Mouse (Mus musculus): Measurements from ENCODE around the gene Pglyrp2. TPM values are rescaled to one million over a fixed set of nuclear protein-coding genes. Genes with fewer than 3 reads are reported as not detected.
A peak's percentile ranks its signal among the peaks of the same experiment; 100 is the strongest.

Pglyrp2 gene
- polyA plus RNA-seq, 1 experiment from 2014 or later = 0.30 TPM

DNA sequence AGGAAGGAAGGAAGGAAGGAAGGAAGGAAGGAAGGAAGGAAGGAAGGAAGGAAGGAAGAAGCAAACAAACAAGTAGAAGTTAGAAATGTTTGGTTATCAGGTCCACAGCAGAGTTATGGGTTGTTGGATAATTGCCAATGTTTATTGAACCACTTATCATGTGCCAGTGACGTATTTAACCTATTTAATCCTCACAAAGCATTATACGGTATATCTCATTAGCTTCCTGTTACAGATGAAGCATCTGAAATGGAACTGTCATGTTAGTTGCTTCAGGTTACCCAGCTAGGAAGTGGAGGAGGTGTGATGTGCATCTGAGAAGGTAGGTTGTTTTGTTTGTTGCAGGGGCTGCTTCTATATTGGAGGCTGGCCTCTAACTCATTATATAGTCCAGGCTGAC lies 4.0 kb downstream of the Pglyrp2 start:
- no peaks in the 10 kb centered on the region for H3K4me1 ChIP-seq (replicated peaks; ENCODE audit: control insufficient read depth, insufficient read depth, low read length)
- peaks cover 22% of the 10 kb centered on the region for H3K27me3 ChIP-seq (replicated peaks; ENCODE audit: control insufficient read depth, insufficient read depth, low read length)
- H3K9ac ChIP-seq (ENCODE audit: low read length) = no peak overlapping the region
- H3K36me3 ChIP-seq (ENCODE audit: control insufficient read depth, insufficient read depth, low read length) = no peaks in the 10 kb centered on the region
- no peak overlapping the region for H3K4me2 ChIP-seq (ENCODE audit: low read length)
- no peak for ATAC-seq (replicated peaks; ENCODE audit: low FRiP score, low TSS enrichment, low read depth)
- WGBS = 54% methylated on average over 2 of the region's 2 CpGs
- no peaks in the 10 kb centered on the region for H3K9me3 ChIP-seq (ENCODE audit: control insufficient read depth, low read length)
- H3K4me3 ChIP-seq (ENCODE audit: low read depth, low read length) = no peak overlapping the region
- DNase-seq (ENCODE audit: low spot score) = no peak
- no peak overlapping the region for H3K27ac ChIP-seq (ENCODE audit: low read depth)

DNA sequence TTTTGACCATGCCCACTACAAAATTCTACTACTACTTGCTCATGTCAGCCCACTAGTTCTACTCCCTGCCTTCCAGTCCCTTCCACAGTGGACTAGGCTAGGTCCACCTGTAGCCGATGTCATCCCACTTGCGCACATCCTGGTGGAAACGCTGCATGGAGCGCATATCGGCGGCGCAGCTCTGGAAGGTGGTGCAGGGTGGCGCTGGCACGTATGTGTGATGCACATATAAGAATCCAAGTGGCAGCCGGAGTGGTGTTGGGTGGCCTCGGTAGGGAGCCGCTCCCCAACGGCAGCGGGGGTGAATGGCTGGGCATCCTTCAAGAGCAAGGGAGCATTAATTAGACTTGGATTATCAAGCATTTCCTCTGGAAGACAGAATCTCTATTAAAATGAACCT lies 7.2 kb downstream of the Pglyrp2 start:
- H3K27me3 ChIP-seq (replicated peaks; ENCODE audit: control insufficient read depth, insufficient read depth, low read length) = peaks cover 23% of the 10 kb centered on the region
- H3K4me3 ChIP-seq (ENCODE audit: low read depth, low read length) = no peak overlapping the region
- H3K27ac ChIP-seq (ENCODE audit: low read depth) = no peak overlapping the region
- H3K4me1 ChIP-seq (replicated peaks; ENCODE audit: control insufficient read depth, insufficient read depth, low read length) = no peaks in the 10 kb centered on the region
- DNase-seq (ENCODE audit: low spot score) = no peak
- H3K9ac ChIP-seq (ENCODE audit: low read length) = no peak overlapping the region
- no peaks in the 10 kb centered on the region for H3K36me3 ChIP-seq (ENCODE audit: control insufficient read depth, insufficient read depth, low read length)
- WGBS = 92% methylated on average over 14 of the region's 14 CpGs
- H3K4me2 ChIP-seq (ENCODE audit: low read length) = no peak overlapping the region
- ATAC-seq (replicated peaks; ENCODE audit: low FRiP score, low TSS enrichment, low read depth) = no peak
- no peaks in the 10 kb centered on the region for H3K9me3 ChIP-seq (ENCODE audit: control insufficient read depth, low read length)

DNA sequence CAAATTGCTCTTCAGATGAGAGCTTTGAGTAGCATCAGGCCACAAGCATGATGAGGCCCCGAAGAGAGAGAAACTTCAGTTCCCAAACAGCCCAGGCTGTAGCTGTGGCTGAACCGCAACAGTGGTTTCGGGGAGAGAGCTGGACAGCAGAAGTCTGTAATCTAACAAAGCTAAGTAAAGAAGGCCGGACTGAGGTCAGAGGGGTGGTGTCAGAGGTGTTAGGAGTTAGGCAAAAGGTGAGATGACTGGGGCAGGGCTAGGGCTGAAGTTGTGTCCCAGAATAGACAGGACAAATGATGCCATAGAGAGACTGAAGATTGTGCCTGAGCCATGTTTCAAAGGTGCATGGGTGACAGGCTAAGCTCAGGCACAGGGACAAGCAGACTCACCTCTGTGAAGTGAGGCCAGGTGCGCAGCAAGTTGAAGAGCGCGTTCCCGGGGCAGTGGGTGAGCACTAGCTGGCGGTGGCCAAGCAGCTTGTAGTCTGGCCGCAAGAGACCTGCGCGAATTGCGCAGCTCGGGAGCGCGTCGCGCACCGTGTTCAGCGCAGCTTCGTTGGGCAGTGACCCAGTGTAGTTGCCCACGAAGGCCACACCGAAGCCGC lies 8.4 kb downstream of the Pglyrp2 start:
- Histone ChIP-seq H3K4me2 (ENCODE audit: low read length) (no peak overlapping the region), H3K27me3 (replicated peaks; ENCODE audit: control insufficient read depth, insufficient read depth, low read length) (peaks cover 23% of the 10 kb centered on the region), H3K4me3 (ENCODE audit: low read depth, low read length) (no peak overlapping the region), H3K4me1 (replicated peaks; ENCODE audit: control insufficient read depth, insufficient read depth, low read length) (no peaks in the 10 kb centered on the region), H3K27ac (ENCODE audit: low read depth) (no peak overlapping the region), H3K9me3 (ENCODE audit: control insufficient read depth, low read length) (no peaks in the 10 kb centered on the region), H3K9ac (ENCODE audit: low read length) (no peak overlapping the region), H3K36me3 (ENCODE audit: control insufficient read depth, insufficient read depth, low read length) (no peaks in the 10 kb centered on the region)
- no peak for ATAC-seq (replicated peaks; ENCODE audit: low FRiP score, low TSS enrichment, low read depth)
- WGBS = 35% methylated on average over 24 of the region's 24 CpGs
- DNase-seq (ENCODE audit: low spot score) = no peak

DNA sequence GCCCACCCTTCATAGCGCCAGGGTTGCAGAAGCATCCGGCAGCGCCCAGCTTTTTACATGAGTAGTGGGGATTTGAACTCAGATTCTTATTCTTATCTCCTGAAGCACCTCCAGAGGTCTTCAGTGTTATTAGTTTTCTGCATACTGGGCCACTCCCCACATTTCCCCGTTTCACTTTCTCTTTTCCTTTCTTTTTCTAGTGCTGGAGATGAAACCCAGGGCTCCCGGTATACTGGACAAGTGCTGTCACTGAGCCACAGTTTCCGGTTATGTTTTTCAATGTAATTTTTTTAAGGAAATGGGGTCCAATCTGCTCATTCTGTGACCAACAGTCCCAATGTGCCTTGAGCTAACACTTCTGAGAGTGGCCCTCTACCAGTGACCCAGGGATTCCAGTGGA lies 12.1 kb downstream of the Pglyrp2 start:
- Histone ChIP-seq H3K27me3 (replicated peaks; ENCODE audit: control insufficient read depth, insufficient read depth, low read length) (peaks cover 17% of the 10 kb centered on the region), H3K36me3 (ENCODE audit: control insufficient read depth, insufficient read depth, low read length) (no peaks in the 10 kb centered on the region), H3K4me2 (ENCODE audit: low read length) (no peak overlapping the region), H3K9ac (ENCODE audit: low read length) (no peak overlapping the region), H3K9me3 (ENCODE audit: control insufficient read depth, low read length) (no peaks in the 10 kb centered on the region), H3K4me1 (replicated peaks; ENCODE audit: control insufficient read depth, insufficient read depth, low read length) (no peaks in the 10 kb centered on the region), H3K27ac (ENCODE audit: low read depth) (no peak overlapping the region), H3K4me3 (ENCODE audit: low read depth, low read length) (no peak overlapping the region)
- no peak for DNase-seq (ENCODE audit: low spot score)
- WGBS = 85% methylated on average over 6 of the region's 6 CpGs
- ATAC-seq (replicated peaks; ENCODE audit: low FRiP score, low TSS enrichment, low read depth) = no peak

DNA sequence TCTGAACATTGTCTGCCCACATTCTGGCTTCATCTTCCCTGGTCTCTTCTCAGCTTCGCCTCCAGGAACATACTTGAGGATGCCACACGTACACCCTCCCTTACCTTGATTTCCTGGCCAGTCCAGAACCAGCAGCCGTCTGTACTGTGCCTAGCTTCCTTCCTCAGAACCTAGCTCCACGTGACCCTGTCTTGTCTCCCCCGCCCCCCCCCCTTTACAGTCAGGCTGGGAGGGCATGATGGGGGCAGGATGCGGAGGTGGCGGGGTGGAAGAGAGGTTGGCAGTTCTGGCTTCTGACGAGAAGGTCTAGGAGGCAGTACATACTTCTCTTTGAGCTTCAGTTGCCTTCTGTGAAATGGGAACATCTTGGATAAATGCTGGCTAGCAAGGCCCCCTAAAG lies 20.6 kb downstream of the Pglyrp2 start, which contains the start of gene Rasal3:
Rasal3 (minus strand) TSS at position 167 of the 400 bp plus-strand sequence.
- 62% methylated on average over 8 of the region's 8 CpGs for WGBS
- Histone ChIP-seq H3K36me3 (ENCODE audit: control insufficient read depth, insufficient read depth, low read length) (no peaks in the 10 kb centered on the region), H3K9me3 (ENCODE audit: control insufficient read depth, low read length) (no peaks in the 10 kb centered on the region), H3K27ac (ENCODE audit: low read depth) (no peak within 1 kb of the TSS), H3K9ac (ENCODE audit: low read length) (no peak within 1 kb of the TSS), H3K27me3 (replicated peaks; ENCODE audit: control insufficient read depth, insufficient read depth, low read length) (peaks cover 12% of the 10 kb centered on the region), H3K4me3 (ENCODE audit: low read depth, low read length) (no peak within 1 kb of the TSS), H3K4me2 (ENCODE audit: low read length) (no peak within 1 kb of the TSS), H3K4me1 (replicated peaks; ENCODE audit: control insufficient read depth, insufficient read depth, low read length) (no peaks in the 10 kb centered on the region)
- ATAC-seq (replicated peaks; ENCODE audit: low FRiP score, low TSS enrichment, low read depth) (no peak), DNase-seq (ENCODE audit: low spot score) (no peak)

DNA sequence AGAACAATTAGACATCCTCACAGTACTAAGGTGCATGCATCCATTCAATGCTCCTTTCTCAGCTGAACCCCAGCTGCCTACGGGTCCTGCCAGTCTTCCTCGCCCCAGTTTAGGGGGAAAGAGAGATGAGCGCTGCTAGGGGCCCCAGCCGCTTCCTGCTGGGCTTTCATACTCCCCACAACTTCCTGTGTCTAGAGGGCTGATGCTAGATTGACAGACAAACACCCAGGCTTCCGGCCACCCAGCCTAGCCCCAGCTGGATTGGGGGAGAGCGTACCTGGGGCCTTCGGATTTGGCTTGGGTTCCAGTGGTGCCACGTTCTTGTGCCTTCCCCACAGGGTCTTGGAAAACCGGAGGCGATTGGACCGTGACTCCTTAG lies 21.2 kb downstream of the Pglyrp2 start:
- H3K4me1 ChIP-seq (replicated peaks; ENCODE audit: control insufficient read depth, insufficient read depth, low read length) = no peaks in the 10 kb centered on the region
- H3K4me3 ChIP-seq (ENCODE audit: low read depth, low read length) = no peak overlapping the region
- no peaks in the 10 kb centered on the region for H3K36me3 ChIP-seq (ENCODE audit: control insufficient read depth, insufficient read depth, low read length)
- H3K4me2 ChIP-seq (ENCODE audit: low read length) = no peak overlapping the region
- WGBS = 66% methylated on average over 11 of the region's 11 CpGs
- no peaks in the 10 kb centered on the region for H3K9me3 ChIP-seq (ENCODE audit: control insufficient read depth, low read length)
- H3K27me3 ChIP-seq (replicated peaks; ENCODE audit: control insufficient read depth, insufficient read depth, low read length) = peaks cover 19% of the 10 kb centered on the region
- no peak overlapping the region for H3K9ac ChIP-seq (ENCODE audit: low read length)
- DNase-seq (ENCODE audit: low spot score) = no peak
- no peak for ATAC-seq (replicated peaks; ENCODE audit: low FRiP score, low TSS enrichment, low read depth)
- no peak overlapping the region for H3K27ac ChIP-seq (ENCODE audit: low read depth)

DNA sequence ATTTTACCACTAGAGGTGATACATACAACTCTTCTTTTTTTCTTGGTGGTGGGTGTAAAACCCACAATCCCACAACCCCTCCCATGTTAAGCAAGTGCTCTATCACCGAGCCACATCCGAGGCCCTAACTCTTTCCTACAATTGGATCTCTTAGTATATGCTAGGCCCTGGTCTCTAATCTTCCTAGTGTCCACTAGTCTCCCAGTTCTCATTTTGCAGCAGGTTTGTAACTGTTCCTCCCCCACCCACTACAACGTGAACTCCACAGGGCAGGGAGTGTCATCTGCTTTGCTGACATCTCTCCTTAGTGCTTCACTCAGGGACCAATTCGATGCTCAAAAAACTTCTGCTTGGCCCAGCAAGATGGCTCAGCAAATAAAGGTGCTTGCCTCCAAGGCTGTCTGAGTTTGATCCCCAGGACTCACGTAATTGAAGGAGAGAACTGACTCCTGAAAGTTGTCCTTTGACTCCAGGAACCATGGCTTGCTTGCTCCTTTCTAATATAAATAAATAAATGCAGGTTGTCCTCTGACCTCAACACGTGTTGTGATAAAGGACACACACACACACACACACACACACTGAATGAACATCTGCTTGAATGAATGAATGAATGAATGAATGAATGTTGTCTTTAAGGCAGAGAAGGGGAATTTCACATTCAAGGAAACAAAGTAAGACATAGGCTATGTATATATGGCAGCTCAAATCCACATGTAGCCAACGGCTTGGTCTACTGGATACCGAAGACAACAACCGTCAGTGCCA lies 21.8 kb downstream of the Pglyrp2 start:
- Histone ChIP-seq H3K9me3 (ENCODE audit: control insufficient read depth, low read length) (no peaks in the 10 kb centered on the region), H3K4me3 (ENCODE audit: low read depth, low read length) (no peak overlapping the region)

DNA sequence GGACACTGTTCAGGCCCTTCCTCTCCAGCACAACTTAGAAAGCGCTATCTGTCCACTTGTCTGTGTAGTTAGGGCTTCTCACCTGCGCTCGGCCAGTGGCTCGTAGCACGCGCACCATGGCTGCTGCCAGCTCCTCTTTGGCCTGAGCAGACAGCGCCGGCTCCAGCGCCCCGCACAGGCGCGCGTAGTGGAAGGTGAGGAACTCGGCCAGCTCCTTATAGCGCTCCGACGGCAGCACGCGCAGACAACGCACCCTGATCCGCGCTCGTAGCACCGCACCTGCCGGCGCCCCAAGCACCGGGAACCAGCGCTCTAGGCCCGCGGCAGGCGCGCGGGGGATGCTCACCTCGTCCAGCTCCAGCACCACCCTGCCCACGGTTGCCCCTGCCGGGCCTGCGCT lies 27.7 kb downstream of the Pglyrp2 start:
- 4% methylated on average over 37 of the region's 37 CpGs for WGBS
- no peak for ATAC-seq (replicated peaks; ENCODE audit: low FRiP score, low TSS enrichment, low read depth)

More for the DNA sequence above, 21.8 kb downstream of the Pglyrp2 start:
- no peaks in the 10 kb centered on the region for H3K4me1 ChIP-seq (replicated peaks; ENCODE audit: control insufficient read depth, insufficient read depth, low read length)
- no peak overlapping the region for H3K27ac ChIP-seq (ENCODE audit: low read depth)
- H3K27me3 ChIP-seq (replicated peaks; ENCODE audit: control insufficient read depth, insufficient read depth, low read length) = peaks cover 24% of the 10 kb centered on the region
- H3K9ac ChIP-seq (ENCODE audit: low read length) = no peak overlapping the region
- no peak overlapping the region for H3K4me2 ChIP-seq (ENCODE audit: low read length)
- DNase-seq (ENCODE audit: low spot score) = no peak
- no peaks in the 10 kb centered on the region for H3K36me3 ChIP-seq (ENCODE audit: control insufficient read depth, insufficient read depth, low read length)
- ATAC-seq (replicated peaks; ENCODE audit: low FRiP score, low TSS enrichment, low read depth) = no peak
- 80% methylated on average over 9 of the region's 9 CpGs for WGBS

DNA sequence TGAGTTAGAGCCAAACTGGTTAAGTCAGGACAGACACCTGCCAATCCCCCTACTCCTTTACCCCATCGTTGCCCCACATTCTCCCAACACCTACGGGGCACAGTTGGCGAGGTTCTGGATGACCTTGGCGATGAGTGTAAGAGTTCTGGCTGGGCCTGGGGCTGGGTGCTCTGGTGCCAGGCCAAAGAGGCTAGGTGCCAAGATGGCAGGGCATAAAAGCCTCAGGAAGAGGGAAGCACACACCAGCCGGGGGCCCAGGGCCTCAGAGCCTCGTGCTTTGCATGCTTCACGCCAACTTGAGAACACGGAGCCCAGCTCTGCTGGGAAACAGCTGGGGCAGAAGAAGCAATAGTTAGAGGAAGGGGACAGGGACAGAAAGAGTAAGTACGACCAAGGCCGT lies 30.0 kb downstream of the Pglyrp2 start:
- Histone ChIP-seq H3K4me2 (ENCODE audit: low read length) (no peak overlapping the region), H3K9me3 (ENCODE audit: control insufficient read depth, low read length) (no peaks in the 10 kb centered on the region), H3K4me3 (ENCODE audit: low read depth, low read length) (no peak overlapping the region), H3K9ac (ENCODE audit: low read length) (no peak overlapping the region), H3K27ac (ENCODE audit: low read depth) (no peak overlapping the region), H3K27me3 (replicated peaks; ENCODE audit: control insufficient read depth, insufficient read depth, low read length) (peaks cover 86% of the 10 kb centered on the region), H3K36me3 (ENCODE audit: control insufficient read depth, insufficient read depth, low read length) (no peaks in the 10 kb centered on the region), H3K4me1 (replicated peaks; ENCODE audit: control insufficient read depth, insufficient read depth, low read length) (peaks cover 5% of the 10 kb centered on the region; the same call in 1 of the 2 replicates)
- DNase-seq (ENCODE audit: low spot score) (no peak), ATAC-seq (replicated peaks; ENCODE audit: low FRiP score, low TSS enrichment, low read depth) (no peak)
- WGBS = 85% methylated on average over 10 of the region's 10 CpGs

More for the DNA sequence above, 27.7 kb downstream of the Pglyrp2 start:
- Histone ChIP-seq H3K27me3 (replicated peaks; ENCODE audit: control insufficient read depth, insufficient read depth, low read length) (peaks cover 84% of the 10 kb centered on the region), H3K36me3 (ENCODE audit: control insufficient read depth, insufficient read depth, low read length) (no peaks in the 10 kb centered on the region), H3K4me2 (ENCODE audit: low read length) (peak overlapping the region; percentile 33), H3K4me3 (ENCODE audit: low read depth, low read length) (peak overlapping the region; percentile 16), H3K4me1 (replicated peaks; ENCODE audit: control insufficient read depth, insufficient read depth, low read length) (peaks cover 5% of the 10 kb centered on the region; the same call in 1 of the 2 replicates), H3K27ac (ENCODE audit: low read depth) (no peak overlapping the region), H3K9ac (ENCODE audit: low read length) (no peak overlapping the region), H3K9me3 (ENCODE audit: control insufficient read depth, low read length) (no peaks in the 10 kb centered on the region)
- no peak for DNase-seq (ENCODE audit: low spot score)
